Mouse (Mus musculus) adrenal gland, postnatal 36 days (tissue): ENCODE measurements around the gene Vars. TPM values are rescaled to one million over a fixed set of nuclear protein-coding genes. Genes with fewer than 3 reads are reported as not detected.
"Not testable (repeated sequence)": the region's sequence is repeated elsewhere in the genome, so short reads cannot be mapped to it uniquely, and the experiment has no call there.

Experiments
- DNase-seq, 2 experiments: peaks; one replicate each; pipeline ENCODE4 v3.0.0; 2021; ENCODE audit warnings: mixed read lengths in 1 of 2
- total RNA-seq, 2 experiments: library from RNA; stranded (reverse); gene quantifications; 2 replicates each; pipeline ENCODE4 v1.2.3; 2021

The Vars gene
- total RNA-seq, 2 experiments from 2014 or later, result 61.5 to 62.9 TPM

DNA sequence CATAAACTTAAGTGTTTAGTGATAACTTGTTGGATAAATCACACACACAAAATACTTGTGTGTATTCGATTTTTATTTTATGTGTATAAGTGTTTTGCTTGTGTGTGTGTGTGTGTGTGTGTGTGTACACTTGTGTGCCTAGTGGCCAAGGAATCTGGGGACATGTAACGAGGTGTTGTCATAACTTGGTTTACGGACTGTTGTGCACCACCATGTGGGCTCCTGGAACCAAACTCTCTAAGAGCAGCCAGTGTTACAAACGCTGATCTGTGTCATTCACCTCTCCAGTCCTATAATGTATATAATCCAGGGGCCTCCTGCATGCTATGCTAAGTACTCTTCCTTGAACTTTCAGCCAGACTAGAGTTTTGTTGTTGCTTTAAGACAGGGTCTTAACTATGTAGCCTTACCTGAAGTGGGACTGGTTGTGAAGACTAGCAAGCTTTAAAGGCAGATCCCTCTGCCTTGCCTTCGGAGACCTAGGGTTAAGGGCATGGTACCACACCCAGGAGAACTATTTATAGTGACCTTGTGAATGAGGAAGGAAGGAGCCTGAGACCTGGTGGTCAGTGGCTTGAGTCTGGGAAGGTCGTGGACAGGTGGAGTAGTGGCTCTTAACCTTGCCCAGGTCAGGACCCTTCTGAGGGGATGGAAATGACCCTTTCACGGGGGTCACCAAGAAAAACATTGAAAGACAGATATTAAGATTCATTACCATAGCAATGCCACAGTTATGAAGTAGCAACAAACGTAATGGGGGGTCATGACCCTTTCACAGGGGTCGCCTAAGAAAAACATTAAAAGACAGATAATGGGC lies 2.4 kb downstream of the Vars start:
- DNase-seq, result no peak

DNA sequence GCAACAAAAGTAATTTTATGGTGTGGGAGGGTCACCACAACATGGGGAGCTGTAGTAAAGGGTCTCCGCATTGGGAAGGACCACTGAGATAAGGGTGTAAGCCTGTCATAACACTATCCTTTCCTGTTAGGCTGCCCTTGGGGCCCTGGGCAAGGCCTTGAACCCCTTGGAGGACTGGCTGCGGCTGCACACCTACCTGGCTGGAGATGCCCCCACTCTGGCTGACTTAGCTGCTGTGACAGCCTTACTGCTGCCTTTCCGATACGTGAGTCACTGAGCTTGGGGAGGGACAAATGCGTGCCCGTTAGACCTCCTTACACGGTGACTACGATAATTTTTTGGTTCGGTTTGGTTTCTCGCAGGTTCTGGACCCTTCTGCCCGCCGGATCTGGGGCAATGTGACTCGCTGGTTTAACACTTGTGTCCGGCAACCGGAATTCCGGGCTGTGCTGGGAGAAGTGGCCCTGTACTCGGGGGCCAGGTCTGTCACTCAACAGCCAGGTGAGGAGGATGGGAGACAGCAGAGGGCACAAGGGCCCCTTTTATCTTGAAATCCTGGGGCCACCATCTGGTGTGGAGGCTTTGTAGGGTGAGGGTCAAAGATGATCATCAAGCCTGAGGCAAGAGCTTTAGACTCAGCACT lies 3.4 kb downstream of the Vars start:
- DNase-seq, result no peak

DNA sequence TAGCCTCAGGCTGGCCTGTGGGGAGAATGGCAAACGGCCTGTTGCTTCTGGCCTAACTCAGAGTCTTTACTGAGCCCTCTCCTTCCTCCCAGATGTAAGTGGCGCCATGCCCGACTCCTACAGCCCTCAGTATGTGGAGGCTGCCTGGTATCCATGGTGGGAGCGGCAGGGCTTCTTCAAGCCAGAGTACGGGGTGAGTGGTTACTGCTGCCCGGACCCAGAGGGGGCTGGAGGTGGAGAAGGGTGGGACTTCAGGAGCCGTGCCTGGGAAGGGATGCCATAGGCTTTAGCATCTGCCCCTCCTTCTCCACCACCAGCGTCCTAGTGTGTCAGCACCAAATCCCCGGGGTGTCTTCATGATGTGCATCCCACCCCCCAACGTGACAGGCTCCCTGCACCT lies 4.4 kb downstream of the Vars start:
- DNase-seq, result no peak

DNA sequence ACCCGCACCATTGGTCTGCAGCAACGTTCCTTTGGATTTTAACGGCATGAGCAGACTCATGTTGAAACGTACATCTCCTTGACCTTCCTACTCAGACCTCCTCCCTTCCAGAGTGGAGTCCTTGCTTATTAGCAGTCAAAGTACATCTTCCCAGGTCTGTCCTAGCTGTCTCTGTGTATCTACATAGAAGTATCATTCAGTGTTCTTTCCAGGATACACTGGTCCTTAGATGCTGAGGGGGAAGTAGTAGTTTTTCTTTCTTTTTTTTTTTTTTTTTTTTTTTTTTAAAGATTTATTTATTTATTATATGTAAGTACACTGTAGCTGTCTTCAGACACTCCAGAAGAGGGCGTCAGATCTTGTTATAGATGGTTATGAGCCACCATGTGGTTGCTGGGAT lies 5.1 kb downstream of the Vars start:
- not testable (repeated sequence) for DNase-seq

DNA sequence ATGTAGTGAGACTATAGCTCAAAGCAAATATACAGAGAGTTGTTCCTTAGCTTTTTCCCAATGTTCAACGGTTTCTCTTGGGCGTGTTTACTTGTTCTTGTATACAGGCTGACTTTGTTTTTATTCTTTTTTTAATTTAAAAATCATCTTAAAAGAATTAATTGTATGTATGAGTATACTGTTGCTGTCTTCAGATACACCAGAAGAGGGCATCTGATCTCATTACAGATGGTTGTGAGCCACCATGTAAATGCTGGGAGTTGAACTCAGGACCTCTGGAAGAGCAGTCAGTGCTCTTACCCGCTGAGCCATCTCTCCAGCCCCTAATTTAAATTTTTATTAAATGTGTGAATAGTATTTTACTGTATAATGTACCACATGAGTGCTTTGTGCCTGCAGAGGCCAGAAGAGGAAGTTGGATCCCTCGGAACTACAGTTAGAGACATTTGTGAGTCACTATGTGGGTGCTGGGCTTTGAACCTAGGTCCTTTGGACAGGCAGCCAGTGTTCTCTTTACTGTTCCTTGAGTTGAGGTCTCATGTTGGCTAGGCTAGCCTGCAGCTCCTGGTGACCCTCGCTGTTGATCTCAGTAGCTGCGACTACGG lies 6.7 kb downstream of the Vars start:
- no peak for DNase-seq

DNA sequence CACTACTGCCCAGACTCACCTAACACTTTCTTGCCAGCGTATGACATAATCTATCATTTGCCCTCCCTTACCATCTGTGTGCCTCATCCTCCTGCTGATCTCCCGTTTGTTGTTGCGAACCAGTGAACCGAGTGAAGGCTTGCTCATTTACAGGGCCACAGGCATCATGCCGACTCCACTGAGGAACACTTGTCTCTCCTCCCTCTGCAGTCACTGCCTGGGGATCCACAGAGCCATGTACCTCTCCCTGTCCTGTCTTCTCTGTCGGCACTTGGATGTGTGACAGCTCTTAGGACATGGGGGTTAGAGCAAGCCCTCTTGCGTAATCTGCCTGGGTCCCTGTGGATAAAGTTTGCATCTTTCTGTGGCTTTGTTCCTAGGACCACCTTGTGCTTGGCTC lies 8.8 kb downstream of the Vars start:
- DNase-seq, result no peak

DNA sequence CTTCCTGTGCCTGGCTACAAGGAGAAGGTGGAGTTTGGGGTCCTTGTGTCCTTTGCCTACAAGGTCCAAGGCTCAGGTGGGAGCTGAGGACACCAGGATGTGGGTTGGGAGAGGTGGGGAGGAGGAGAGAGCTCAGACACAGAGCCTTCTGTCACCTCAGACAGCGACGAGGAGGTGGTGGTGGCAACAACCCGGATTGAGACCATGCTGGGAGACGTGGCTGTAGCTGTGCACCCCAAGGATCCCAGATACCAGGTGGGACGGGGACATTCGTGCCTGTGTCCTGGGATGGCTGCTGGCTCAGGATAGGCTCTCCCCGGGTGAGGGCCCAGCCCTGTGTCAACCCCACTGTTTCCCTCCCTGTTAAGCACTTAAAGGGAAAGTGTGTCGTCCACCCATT lies 10.7 kb downstream of the Vars start:
- DNase-seq, result no peak

DNA sequence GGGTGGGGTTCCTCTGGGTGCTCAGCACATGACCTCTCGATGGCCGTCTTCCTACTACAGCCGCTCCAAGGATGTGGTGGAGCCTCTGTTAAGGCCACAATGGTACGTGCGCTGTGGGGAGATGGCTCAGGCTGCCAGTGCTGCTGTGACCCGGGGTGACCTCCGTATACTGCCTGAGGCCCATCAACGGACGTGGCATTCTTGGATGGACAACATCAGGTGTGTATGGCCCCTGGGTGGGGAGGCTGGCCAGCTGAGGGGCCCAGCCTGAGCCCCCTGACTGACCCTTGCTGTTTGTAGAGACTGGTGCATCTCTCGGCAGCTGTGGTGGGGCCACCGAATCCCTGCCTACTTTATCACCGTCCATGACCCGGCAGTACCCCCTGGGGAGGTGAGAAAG lies 11.6 kb downstream of the Vars start:
- DNase-seq, result no peak

DNA sequence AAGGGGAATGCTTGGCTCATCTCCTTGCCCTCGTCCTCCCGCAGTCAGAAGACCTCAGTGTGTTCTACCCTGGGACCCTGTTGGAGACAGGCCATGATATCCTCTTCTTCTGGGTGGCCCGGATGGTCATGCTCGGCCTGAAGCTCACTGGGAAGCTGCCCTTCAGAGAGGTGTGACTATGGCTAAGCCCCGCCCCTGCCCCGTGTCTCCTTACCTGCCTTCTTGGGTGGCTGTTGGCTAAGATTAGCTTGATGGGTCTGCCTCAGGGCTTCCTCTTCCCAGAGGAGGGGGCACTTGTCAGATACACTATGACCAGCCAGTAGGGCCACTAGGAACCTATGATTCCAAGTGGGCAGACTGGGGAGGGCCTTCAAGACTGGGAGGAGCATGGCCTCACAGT lies 12.4 kb downstream of the Vars start:
- no peak for DNase-seq

DNA sequence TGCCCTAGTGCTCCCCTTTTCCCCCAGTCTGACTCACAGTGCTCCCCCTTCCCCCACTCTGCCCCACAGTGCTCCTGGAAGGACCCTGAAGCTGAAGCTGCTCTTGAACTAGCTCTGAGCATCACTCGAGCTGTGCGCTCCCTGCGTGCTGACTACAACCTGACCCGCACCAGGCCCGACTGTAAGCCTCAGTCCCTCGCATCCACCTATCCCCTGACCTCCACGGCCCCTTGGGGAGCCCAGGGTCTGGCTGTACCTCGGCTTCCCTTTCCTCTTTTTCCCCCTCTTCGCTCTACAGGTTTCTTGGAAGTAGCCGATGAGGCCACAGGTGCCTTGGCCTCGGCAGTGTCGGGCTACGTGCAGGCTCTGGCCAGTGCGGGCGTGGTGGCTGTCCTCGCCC lies 14.5 kb downstream of the Vars start:
- no peak for DNase-seq

DNA sequence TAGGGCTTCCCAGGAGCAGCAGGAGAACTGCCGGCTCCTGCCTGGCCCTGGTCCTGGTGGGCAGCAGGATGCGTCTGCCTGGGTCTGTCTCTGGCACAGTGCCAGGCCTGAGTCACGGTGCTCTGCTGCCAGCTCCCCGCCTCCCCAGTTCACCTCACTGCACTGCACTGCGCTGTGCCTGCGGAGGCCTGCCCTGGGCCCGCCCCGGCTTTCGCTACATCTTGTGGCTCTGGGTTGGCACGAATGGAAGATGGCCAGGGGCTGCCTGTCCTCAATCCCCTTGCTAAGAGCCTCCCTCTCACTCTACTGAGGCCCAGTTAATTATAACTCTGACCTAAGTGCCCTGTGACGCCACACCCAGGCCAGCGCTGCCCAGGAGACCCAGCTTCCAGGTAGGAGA lies 15.6 kb downstream of the Vars start, which contains the start of gene Vwa7:
TSS of gene Vwa7 (plus strand) at position 204 of the 400 bp plus-strand sequence.
- peak; percentile 67 to 77 for DNase-seq

DNA sequence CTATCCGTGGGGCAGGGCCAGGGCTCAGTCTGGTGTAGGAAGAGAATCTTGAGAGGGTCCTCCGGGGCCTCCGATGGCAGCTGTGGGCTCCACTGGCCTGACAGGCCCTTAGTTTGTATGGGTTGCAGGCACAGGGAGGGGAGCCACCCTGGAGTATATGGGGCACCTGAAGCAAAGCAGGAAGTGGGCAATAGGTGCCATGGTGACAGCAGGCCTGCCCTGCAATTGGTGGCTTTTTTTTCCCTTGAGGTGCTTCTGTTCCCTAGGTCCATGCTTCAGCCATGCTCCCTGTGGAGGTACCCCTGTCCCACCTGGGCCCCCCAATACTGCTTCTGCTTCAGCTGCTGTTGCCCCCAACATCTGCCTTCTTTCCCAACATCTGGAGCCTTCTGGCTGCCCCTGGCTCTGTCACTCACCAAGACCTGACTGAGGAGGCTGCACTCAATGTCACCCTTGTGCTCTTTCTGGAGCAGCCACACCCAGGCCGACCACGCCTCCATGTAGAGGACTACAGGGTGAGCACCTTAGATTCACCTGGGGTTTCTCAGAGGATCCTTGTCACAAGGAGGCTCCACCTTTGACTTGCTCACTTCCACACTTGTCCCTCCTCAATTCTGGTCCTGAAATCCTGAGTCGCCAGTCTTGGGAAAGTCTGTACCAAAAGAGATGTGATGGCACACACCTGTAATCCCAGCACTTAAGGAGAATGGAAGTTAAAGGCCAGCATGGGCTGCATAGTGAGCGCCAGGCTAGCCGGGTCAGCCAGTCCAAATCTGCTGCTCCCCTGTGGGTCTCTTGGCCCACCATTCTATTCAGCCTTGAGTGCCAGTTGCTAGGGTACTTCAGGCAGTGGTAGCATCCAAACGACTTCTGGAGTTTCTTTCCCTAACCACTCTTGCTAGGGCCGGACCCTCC lies 16.3 kb downstream of the Vars start:
- no peak for DNase-seq

DNA sequence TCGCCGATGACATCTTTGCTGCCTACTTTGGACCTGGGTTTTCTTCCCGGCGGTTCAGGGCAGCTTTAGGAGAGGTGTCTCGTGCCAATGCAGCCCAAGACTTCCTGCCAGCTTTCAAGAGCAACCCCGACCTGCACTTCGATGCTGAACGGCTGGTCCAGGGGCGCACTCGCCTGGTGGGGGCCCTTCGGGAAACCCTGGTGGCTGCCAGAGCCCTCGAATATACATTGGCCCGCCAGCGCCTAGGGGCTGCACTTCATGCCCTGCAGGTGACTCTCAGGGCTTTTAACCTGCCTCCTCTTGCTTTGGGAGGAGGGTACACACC lies 16.9 kb downstream of the Vars start:
- DNase-seq, result no peak

DNA sequence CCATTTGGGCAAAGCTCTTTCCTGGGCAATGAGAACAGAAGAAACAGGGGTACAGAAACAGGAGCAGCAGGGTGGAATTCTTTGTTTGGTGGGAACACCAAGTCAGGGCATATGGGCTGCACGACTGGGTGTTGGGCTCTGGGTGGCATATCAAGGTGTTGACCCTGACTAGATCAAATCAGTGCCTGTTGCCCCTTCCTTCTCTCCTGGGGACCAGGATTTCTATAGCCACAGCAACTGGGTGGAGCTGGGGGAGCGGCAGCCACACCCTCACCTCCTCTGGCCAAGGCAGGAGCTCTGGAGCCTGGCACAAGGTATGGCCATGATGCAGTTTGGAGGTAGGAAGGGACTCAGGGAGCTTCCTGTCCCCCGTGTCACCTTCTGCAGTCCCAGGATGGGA lies 17.4 kb downstream of the Vars start:
- no peak for DNase-seq

DNA sequence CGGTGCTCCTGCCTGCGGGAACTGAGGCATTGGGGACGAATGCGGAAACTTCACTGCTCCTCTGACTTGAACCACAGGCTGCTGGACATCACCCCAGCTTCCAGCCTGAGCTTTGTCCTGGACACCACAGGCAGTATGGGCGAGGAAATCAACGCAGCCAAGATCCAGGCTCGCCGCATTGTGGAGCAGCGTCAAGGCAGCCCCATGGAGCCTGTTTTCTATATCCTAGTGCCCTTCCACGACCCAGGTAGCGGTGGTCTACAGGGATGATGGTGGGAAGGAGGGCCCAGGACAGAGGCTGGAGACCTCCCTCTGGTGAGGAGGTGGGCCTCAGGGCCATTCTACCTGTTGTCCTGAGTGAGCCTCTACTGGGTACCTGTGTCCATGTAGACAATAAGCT lies 19.1 kb downstream of the Vars start:
- DNase-seq, result no peak

DNA sequence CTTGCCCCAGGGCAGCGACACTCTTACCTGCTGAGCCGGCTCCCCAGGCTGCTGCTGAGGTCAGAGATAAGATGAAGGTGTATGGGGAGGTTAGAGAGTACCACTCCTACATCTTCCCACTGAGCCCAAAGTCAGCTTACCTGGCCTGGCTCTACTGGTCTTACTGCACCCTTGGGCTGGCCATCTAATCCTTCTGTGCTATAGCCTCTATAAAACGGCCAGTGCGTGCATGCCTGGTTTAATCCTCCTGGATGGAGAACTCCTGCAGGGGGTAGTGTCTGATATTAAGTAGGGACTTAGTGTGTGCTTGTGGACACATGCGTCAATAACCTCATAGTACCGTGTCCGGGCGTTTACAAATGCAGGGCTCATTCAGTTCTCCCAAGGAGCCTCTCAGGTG lies 19.8 kb downstream of the Vars start:
- DNase-seq, result no peak

DNA sequence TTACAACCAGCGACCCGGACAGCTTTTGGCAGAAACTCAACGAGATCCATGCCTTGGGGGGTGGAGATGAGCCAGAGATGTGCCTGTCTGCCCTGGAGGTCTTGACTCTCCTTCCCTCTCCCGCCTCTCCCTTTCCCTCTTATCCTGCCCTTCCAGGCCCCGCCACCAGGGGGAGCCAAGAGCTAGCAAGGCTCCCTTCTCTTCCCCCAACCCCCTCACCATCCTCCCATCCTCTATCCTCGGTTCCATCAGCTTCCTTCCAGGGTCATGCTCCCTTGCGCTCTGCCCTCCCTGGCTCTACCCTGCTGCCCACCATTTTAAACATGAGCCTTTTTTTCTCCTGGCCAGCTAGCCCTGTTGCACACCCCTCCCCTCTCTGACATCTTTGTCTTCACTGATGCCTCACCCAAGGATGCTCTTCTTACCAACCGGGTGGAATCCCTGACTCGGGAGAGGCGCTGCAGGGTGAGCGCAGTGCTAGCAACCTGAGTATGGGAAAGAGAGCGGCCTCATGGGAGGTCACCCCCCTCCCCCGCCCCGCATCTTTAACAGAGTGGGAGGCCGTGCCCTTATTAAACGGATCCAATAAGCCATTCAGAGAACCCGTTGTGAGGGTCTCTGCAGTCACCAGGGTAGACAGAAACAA lies 20.5 kb downstream of the Vars start:
- peak; percentile 88 to 93 for DNase-seq

DNA sequence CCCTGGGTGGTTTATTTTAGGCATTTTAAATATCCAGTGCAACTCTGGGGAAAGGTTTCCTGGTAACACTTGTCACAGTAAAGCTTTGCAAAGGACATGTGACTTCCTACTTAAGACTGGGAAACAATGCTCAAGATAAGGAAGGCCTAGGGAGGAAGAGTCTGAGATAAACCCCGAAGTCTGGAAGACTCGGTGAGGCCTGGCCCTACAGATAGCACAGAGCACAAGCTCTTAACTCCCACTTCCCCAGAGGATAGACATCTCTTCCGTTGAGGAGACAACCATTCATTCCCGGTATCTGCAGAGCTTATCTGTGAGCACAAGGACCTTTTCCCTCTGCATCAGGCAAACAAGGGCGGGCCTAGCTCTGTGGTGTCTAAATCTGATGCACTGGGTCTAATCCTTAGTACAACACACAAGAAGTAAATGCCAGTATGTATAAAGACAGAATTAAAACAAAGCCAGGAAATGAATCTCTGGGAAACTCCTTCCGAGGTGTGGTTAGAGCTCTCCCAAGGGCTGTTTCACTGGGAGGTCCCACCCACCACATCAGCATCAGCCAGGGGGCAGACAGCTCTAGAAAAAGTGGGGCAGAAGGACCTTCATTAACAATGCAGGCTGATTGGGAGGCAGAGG lies 21.2 kb downstream of the Vars start:
- DNase-seq, result peak in 1 of 2 experiments; percentile 30

DNA sequence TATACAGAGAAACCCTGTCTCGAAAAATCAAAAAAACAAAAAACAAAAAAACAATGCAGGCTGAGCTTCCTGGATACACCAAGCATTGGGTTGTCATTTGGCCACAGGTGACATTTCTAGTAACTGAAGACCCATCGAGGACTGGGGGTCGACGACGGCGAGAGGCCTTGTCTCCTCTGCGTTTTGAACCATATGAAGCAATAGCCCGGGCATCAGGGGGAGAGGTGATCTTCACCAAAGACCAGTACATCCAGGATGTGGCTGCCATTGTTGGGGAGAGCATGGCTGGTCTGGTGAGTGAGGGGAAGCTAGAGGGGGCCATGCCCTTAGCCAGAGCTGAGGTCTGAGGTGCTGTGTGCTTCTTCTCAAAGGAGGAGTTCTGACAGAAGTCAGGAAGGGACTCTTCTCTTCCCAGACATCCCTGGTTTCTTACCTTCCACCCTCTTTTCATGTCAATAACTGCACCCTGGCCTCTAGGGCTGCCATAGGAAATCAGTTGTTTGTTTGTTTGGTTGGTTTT lies 21.8 kb downstream of the Vars start:
- DNase-seq, result no peak

DNA sequence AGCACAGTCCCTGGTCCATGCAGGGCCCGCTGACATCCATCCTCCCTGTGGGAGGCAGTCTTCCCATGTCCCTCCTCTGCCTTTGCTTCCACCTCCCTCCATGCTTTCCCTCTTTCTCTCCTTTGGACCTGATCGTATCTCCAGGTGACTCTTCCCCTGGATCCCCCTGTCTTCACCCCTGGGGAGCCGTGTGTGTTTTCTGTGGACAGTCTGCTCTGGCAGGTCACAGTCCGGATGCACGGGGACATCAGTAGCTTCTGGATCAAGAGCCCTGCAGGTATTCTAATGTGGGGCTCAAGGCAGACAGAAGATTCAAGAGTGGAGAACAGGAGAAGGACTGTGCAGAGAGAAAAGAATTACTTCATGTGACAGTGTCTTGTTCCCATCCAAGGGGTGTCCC lies 22.4 kb downstream of the Vars start:
- DNase-seq, result no peak

DNA sequence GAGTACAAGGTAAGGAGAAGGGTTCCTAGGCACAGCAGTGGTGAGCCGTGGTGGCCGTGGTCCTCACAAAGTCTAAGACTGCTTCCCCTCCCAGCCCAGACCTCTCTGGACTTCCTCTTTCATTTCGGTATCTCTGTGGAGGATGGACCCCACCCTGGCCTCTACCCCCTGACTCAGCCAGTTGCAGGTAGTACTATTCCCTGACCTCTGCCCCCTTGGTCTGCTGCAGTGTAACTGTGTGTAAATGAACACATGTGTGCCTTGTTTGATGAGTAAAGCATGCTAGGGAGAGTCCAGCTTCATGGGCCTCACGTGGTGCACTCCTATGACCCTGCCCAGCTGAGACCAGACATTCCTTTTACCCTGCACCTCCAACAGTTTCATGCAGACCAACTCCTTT lies 23.0 kb downstream of the Vars start:
- DNase-seq, result no peak
